Mouse (Mus musculus) CH12.LX (cell line): ENCODE measurements around the gene Gsg1l.

Source experiments
- CTCF ChIP-seq, 2 experiments: IDR thresholded peaks in 1 of 2; conservative IDR thresholded peaks in 1 of 2; 2 replicates each; pipeline ENCODE4 v1.5.1; 2011 to 2012; ENCODE audit warnings: low read depth in 2 of 2, low read length in 2 of 2, improper control_type of control experiment in 1 of 2, inconsistent platforms in 1 of 2, mild to moderate bottlenecking in 1 of 2, moderate library complexity in 1 of 2
- E2F4 ChIP-seq: IDR thresholded peaks from 2 replicates; pipeline ENCODE4 v1.6.1; 2011; ENCODE audit warnings: low read depth, low read length, improper control_type of control experiment; ENCODE audit not compliant: insufficient replicate concordance
- GABPA ChIP-seq: IDR thresholded peaks from 2 replicates; pipeline ENCODE4 v1.6.1; 2012; ENCODE audit warnings: low read depth, low read length, improper control_type of control experiment, inconsistent platforms; ENCODE audit not compliant: insufficient replicate concordance
- MAZ ChIP-seq: IDR thresholded peaks from 2 replicates; pipeline ENCODE4 v1.6.1; 2012; ENCODE audit warnings: low read depth, mild to moderate bottlenecking, inconsistent platforms, low read length, improper control_type of control experiment, moderate library complexity
- MXI1 ChIP-seq: IDR thresholded peaks from 2 replicates; pipeline ENCODE4 v1.6.1; 2011; ENCODE audit warnings: mild to moderate bottlenecking, low read depth, low read length, improper control_type of control experiment
- NRF1 ChIP-seq: IDR thresholded peaks from 2 replicates; pipeline ENCODE4 v1.6.1; 2014; ENCODE audit warnings: low read depth, mild to moderate bottlenecking, inconsistent platforms, low read length, improper control_type of control experiment, moderate library complexity
- POLR2A ChIP-seq: IDR thresholded peaks from 2 replicates; pipeline ENCODE4 v1.6.1; 2011; ENCODE audit warnings: low read depth, mild to moderate bottlenecking, improper control_type of control experiment, low read length

DNA sequence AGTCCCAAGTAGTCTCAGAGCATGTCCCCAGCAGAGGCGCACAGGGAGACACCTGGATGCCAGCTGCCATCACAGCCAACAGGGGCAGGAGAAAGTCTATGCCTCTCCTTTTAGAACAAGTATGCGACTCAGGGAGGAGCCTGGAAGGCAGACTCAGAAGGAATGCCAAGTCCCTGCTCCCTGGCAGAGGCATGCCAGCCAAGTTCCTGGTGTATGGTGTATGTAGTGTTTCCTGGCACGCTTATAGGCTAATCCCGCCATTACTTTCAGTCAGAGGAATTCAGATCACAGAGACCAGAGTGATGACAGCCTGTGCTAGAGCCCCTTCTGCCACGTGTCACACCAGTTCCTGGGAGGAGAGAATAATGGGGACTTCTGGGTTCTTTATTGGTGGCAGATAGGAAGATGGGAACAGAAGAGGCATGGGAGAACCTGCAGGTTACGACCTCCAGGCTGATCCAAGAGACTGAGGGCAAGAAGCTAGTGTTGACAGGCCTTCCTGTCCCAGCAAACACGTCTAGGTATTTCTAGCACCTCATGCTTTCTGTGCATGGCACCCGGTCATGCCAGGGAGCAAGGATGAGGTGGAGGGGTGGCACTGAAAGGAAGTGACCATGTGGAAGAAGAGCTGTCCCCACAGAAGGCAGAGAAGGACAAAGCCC, 235.2 kb downstream of the Gsg1l start:
- TF ChIP-seq NRF1 = no peak
- no peak for TF ChIP-seq MXI1
- no peak for TF ChIP-seq POLR2A
- TF ChIP-seq CTCF (conservative IDR thresholded peaks at IDR 0.05 in 1 of 2, IDR thresholded peaks at IDR 0.05 in 1 of 2; ENCODE audit: low read depth in 2 of 2, low read length in 2 of 2) = no peak
- no peak for TF ChIP-seq MAZ
- no peak for TF ChIP-seq GABPA
- TF ChIP-seq E2F4 = no peak
